Mouse (Mus musculus): ENCODE data around the gene Fam107b.
A peak's percentile ranks its signal among the peaks of the same experiment; 100 is the strongest.

The Fam107b gene

DNA sequence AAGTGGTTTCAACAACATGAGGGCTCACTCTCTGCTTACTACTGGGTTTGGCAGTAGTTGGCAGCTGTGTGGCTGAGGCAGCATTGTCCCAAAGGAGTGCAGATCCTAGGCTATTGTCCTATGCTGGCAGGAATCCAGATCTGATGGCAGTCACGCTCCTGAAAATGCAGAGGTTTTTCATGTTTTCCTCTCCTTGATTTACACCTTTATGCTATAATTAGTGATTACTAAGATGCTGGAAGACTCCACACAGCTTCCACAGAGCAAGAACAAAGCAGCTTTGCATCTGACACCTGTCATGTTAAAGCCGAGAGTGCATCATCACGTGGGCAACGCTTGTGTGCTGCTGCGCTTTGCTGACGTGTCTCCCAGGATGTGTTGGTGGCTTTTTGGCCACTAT, 172.2 kb downstream of the Fam107b start:
- DNase-seq, result no peak

DNA sequence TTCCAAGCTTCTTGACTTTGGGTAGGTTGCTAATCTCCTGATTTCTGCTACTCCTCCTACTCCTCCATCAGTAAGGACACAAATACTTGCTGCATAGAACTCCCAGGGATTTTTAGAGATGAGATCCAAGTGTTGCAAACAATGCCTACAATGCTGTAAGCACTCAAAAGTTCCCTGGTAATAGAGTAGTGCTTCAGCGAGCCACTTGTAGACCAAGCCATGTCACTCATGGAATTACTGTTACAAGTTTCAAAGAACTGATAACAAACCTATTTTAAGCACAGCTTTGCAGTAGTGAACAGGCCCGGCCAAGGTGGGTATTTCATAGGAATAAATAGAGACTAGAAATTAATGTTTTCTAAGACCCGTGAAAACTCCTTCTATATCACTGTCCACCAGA, 174.8 kb downstream of the Fam107b start:
- DNase-seq, result no peak

DNA sequence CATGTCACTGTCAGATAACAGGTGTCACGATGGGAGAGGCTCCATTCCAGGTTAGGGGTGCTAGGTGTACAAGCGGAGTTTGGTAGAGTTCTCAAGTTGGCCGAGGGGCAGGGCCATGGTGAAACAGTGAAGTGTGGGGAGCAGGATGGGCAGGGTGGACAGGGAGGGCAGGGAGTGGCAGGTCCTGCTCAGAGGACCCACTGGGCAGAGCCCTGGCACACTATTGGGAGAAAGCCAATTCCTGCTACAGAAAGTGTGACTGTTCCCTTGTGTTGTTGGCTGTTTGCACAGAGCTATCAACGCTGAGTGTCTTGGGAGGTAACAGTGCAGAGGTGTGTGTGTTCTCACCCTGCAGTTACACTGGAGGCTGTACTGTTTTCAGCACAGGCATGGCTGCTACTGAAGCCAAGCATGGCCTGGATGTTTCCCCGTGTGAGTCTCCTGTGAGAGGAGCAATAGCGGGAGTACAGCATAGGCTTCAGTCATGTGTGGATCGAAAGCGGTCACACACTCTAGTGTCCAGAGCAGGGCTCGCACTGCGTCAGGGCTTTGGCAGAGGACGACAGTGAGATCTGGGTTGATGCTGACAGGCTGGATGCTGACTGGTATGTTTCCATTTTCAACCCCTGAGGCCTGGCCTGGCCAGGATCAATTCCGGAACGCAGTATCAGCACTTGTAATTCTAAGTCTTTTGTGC, 175.8 kb downstream of the Fam107b start:
- no peak for DNase-seq

DNA sequence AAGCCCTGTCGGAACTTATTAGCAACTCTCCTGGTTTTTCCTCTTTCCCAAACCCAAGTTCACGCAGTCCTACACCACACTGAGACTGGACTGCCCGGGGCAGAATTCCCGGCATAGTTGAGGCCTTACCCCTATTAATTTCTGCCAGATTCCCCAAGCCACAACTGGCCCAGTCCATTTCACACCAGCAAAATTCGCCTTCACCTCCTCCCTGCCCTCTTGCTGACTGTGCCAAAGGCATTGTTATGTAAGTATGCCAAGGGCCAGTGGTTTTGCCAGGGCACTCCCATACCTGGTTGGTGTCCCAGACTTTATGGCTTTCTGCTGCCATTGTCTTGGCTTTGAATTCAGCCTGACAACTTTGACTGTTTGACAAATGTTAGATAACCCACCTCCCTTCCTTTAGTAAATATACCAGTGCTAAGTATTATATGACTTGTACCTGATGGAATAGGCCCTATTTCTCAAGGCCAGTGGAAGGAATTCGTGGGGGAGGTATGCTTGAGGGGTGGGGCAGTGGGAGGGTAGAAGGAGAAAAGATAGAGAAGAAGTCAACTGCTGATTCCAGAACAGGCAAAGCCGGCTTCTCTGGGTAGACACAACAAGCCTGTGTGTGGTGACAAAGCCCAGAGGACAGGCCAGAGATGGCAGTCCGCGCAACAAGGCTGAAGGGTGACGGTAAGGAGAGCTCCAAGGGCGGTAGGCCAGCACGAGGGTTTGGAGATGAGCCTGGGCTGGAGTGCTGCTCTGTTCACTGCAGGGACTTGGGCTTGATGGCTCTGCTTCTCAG, 178.6 kb downstream of the Fam107b start:
- peak; percentile 95 for DNase-seq

DNA sequence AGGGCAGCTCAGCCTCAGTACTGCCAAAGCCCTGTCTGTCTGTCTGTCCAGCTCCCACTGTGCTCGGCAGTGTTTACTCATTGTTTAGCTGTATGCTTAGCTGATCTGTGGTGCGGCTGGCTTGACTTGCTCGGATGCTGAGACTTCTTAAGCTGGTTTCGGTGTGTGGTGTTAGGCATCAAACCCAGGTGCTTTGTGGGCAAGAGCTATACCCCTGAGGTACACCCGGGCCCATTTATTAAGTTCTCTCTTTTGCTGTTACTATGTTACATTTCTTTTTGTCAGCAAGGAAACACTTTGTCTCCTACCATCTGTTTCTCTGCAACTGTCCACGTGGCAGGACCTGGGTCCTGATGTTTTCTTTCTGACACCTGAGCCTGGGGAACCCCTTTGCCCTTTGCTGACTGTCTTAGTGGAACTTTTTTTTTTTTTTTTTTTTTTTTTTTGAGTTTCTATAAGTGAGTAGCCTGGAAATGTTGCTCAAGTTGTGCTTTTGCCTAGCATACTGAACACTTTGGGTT, 179.3 kb downstream of the Fam107b start:
- DNase-seq, result no peak

DNA sequence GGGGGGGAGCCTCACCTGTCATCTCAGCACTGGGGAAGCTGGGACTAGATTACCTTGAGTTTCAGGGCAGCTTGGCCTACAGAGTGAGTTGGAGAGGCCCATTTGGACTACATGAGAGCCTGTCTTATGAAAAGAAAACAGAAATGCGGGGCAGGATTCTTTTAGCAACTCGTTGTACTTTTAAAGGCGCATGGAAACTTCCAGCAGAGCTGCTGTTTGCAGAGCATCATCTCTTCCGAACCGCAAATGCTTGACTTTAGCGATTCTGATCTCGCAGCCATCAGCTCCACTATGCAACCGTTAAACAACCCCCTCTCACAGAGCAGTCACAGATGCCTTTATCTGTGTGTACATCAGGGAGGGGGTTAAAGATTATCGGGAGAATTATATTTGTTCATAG, 179.8 kb downstream of the Fam107b start:
- no peak for DNase-seq

DNA sequence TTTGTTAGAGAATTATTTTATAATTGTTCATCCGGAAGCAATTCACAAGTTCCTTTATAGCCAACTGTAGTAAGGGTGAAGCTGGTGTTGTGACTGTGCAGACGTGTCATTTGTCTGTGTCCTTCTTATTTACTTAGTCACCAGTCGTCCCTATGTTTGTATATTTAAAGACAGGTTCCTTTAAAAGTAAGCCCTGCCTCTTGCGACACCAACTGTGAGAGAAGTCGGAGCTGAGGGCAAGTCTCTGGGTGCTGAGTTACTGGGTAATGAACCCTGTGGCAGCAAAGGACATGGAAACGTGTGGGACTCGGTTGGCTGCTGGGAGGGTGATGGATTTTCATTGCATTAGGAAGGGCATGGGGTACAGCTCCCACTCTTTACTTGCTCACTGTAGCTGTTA, 182.1 kb downstream of the Fam107b start:
- peak; percentile 47 for DNase-seq

DNA sequence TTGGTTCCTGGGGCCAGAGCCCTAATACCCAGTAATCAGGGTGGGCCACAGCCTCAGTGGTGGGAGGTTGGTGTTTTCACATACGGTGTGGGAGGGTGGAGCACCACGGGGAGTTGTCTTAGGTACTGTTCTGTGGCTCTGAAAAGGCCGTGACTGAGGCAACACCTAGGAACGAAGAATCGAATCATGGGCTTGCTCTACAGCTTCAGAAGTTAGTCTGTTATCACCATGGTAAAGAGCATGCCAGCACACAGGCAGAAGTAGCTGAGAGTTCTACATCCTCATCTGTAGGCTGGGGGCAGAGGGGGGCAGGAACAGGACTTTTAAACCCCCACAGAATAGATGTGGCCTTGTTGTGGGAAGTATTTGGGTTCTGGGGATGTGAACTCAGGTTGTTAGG, 182.6 kb downstream of the Fam107b start:
- no peak for DNase-seq

DNA sequence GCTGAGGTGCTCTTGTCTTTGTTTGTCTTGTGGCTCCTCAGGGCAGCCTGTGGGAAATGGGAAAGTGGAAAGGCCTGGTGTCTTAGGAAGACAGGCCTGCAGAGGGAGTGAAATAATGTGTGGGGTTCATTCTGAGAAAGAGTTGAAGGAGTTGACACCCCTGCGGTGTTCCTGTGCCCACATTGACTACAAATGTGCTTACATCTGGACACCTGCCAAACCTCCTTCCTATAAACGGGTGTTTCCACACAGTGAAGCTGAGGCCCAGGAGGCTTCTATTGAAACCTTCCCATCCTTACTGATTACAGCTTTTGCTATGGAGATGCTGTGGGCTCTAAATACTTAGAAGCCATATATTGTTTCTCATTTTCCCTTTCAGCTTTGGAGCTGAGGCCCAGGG, 183.5 kb downstream of the Fam107b start:
- no peak for DNase-seq

DNA sequence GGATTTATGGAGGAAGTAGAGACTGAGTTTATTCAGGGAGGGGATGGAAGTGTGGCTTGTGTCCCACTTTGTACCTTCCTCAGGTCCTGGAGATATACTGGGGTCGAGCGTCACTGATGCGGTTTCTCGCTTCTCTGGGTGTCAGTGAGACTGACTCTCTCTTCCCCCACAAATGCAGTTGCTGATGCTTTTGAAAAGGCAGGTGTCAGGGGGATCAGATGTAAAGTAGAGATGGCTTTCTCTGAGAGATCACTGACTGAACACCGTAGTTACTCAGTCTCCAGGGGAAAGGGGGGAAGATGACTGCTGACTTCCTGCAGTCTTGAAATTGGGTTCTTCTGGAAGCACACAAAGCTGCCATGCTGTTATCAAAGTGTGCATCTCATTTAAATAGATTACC, 185.6 kb downstream of the Fam107b start:
- no peak for DNase-seq

DNA sequence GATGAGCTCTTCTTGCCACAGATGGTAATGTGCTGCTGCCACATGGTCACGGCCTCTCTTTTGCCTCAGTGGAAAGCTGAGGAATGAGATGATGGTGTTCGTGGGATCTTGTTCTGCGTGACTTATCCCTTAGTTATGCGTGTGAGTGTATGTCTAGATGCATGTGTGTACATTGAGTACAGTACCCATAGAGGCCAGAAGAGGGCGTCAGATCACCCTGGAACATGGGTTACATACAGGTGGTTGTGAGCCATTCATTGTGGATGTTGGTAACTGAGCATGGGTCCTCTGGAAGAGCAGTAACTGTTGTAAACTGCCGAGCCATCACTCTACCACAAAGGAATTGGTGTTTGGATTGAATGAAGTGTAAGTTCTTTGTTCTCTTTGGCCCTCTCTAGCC, 188.1 kb downstream of the Fam107b start:
- DNase-seq, result no peak

DNA sequence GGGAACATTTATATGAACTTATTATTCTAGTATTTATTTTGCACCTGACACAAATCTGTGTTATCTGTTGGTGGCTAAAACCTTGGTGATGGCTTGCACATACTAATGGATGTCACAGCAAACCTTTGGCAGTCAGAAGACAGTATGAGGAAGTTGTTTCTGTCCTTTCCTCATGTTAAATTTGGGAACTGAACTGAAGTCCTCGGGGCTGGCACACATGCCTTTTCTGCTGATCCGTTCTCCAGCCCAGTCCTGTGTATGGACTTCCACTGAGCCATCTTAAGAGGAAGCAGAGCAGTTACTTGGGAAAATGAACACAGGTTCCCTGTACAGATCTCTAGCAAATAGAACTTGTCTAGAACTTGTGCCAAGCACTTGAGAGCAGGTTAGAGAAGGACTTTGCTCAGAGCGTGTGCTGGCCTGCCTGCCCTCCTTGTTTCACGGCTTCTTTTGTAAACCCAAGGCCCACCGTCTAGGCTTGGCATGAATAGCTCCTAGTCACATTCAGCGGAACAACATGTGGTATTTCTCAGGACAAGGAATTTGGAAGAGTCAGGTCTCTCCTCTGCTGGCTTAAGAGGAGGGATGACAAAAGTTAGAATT, 190.0 kb downstream of the Fam107b start:
- DNase-seq, result peak; percentile 54

DNA sequence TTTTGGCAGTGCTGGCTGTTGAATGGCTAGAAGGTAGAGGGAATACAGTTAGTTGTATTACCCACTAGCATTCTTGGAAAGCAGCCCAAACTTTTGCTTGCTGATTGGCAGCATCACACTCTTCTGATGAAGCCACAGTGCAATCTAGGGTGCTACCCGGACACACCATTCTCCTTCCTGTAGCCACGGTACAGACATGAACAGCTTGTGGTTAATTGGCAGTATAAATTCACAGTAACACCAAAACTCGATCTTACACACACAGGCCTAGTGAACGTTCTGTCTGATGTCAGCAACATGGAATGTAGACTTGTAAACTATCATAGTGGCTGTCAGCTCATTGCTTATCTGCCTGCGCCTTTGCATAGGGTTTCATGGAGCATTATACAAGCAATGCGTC, 193.8 kb downstream of the Fam107b start:
- no peak for DNase-seq

DNA sequence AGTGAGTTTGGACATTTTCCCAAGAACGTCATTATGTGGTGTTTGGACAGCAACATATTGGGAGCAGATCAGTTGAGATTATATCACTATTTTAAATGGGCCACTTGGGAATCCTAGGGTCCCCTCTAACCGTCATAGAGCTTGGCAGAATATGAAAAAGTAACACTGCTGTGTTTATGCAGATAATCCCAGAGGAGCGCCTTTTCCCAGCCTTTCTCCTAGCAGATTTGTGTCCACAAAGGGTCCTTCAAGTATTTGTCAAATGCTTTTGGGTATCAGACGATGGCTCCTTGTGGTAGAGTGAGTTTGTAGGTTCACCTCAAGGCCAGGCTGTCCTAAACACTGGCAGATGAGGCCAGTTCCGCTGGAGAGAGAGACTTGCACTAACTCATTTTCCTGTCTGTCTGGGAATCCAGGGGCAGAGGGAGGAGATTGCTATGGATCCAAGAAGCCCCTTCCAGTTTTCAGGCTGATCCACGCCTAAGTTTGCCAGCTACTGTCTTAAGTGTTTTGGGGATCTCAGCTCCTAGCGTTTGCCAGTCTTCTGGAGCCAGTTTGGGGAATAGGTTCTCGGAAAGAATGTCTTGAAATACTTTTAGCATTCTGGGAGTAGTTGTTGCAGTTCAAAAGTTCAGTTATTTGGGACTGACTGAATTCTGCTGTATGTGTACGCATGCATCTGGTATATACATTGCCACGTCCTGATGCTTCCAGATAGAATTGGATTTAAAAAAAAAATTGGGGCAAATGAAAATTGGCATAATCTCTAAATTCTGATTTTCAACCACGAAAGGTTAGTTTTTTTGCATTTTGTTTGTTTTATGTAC, 195.9 kb downstream of the Fam107b start:
- DNase-seq, result no peak

DNA sequence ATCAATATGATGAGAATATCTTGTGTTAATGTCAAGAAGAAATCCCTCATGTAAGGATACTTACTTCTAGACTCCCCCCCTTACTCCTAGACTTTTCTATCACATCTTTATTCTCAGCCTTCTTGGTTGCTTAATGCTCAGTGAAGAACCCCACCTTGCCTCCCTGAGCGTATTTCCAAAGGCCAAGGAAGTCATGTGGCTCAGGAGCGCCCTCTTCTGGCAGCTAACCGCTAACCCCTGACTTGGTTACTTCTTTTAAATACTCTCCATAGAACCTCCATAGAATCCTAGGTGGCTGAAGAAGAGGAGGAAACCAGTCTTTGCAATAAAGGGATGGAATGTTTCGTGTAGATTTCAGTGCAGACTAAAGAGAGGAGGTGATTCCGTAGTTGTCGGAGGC, 199.0 kb downstream of the Fam107b start:
- DNase-seq, result peak; percentile 56

DNA sequence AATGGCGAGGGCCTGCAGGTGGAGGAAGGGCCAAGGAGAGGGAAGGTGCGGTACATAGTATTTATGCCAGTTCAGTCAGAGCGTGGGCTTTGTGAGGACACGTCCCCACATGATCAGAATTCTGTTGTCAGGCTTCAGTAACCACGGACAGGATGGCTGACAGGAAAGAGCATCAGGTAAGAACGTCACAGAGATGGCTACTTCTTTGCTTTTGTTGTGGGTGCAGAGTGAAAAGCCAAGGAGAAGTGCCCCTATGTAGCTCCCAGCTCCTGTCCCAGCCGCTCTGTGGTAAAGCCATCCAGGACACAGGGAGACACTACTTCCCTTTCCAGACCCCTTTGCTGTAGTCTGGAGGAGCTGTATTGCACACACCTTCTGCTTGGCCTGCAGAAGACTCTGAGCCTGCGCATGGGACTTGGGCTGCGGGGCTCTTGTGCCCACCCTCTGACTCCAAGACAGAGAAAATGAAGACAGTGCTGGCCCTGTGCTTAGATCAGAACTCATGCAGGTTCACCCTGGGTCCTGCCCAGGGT, 199.6 kb downstream of the Fam107b start:
- DNase-seq, result no peak

DNA sequence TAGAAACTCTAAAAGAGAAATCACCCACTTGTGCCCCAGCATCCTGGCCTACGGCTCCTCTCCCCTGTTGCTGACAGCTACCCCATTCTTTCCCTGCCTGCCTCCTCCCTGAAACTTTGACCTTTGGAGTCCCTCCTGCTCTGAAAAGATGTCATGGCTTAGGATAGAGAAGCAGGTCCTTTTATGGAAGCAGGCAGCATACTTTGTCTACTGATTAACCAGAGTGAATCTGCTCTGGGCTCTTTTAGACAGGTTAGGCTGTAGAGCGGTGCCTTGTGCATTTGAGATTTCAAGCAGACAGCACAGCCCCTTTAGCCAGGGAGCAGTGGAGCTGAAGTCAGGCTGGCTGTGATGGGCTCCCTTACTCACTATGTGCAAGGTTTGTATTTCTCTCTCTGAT, 200.1 kb downstream of the Fam107b start:
- DNase-seq, result peak; percentile 82

DNA sequence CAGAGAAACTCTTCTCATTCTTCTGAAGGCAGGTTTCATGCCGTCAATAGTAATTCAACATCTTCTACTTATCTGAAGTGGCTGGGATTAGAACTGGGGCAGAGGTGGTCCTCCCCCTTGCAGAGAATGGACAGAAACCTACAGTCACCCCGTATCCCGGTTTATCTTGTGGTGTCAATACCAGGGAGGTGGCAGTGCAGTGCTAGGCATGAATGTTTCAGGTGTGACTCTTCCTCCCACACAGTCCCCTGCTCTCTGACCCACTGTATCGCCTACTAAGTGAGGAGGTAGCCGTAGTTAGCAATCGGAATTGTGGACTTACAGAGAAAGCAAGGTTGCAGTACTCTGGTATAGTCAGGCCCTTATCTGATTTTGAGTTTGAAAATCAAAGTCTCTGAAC, 201.2 kb downstream of the Fam107b start:
- DNase-seq, result no peak

DNA sequence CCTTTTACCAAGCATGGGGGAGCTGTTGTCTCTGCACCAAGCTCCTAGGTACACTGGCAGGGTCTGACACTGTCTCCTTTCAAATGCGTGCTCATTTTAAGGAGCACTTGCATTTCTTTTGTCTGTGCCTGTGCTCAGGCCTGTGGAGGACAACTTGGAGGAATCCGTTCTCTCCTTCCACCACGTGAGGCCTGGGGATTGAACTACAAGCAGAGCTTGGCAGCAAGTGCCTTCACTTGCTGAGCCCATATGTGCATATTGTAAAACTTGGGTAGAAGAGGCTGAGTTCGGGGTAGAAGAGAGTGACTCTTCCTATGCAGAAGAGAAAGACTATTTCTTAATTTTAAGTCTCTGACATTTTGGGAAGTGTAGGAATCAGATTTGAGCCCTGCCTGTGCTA, 202.8 kb downstream of the Fam107b start:
- no peak for DNase-seq

DNA sequence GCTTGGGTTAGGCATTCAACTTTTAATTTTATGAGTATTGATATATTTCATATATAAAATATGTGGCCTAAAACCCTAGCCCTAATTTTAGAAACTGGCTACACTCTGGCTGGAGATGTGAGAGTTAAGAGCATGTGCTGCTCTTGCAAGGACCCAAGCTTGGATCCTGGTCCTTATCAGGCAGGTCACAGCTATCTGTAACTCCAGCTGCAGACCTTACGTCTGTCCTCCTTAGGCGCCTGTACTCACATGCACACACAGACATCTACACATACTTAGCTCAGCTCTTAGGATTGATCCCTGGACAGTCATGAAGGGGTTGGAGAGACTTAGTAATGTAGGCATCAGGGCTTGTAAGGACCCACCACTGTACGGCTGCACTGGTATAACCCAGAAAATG, 205.3 kb downstream of the Fam107b start:
- no peak for DNase-seq

DNA sequence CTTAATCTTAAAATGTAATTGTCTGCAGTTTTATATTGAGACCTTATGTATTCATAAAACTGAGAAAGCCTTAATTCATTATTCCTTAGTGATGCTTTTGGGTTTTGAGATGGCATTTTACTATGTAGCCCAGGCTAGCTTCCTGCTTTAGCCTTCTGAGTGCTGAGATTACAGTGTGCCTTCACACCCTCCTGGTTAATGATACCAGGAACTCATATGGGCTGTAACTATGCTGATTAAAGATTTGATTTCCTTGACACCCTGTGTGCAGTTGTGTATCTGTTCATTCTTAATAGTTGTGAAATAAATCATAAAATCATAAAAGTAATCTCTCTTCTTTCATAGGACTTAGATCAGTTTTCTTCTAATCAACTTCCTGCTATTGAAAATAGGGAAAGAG, 205.8 kb downstream of the Fam107b start:
- DNase-seq, result no peak

DNA sequence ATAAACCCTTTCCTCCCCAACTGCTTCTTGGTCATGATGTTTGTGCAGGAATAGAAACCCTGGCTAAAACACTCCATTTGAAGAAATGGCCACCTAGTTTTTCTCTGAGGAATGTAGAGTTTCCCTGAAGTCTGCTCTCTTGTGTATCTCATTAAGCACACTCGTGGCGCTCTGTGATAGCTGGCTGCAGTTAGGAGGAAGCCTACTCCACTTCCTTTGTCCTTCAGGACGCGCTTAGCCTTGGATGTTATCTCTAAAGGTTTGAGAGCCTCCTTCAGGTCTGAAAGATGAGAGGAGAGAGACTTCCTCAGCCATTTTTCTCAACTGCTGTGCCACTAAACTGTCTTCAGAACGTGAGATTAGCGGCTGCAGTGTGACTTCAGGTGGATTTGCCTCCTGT, 207.4 kb downstream of the Fam107b start:
- no peak for DNase-seq

DNA sequence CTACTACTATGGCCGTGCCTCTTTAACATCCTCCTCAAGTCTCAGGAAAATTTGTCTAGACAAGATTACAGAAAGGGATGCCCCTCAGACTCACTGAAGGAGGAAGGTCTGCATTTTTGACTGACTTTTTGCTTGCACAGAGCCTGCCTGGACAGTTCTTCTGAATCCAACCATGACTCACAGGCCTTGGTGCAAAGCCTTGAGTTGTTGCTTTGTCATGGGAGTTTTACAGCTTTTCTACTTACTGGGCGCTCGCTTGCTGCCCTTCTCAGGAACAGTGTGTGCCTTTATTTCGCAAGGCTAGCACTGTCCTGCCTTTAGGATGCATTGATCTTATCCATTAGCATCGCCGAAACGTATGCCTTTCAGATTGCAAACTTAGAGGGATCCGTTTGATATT, 215.3 kb downstream of the Fam107b start:
- DNase-seq, result no peak
